Mouse (Mus musculus) heart, adult 2 months (tissue): ENCODE data around the gene Mpst. TPM values are rescaled to one million over a fixed set of nuclear protein-coding genes. Genes with fewer than 3 reads are reported as not detected.

Experiments
- DNase-seq, 2 experiments: peaks; one replicate each; pipeline ENCODE4 v3.0.0; 2021
- H3K27ac ChIP-seq: fragments of 200-600 bp; 2 replicates; pipeline ENCODE4 v1.8.1; 2022
- H3K27me3 ChIP-seq: fragments of 200-500 bp; 2 replicates; pipeline ENCODE4 v1.6.1; 2012; ENCODE audit warnings: mild to moderate bottlenecking, low read length, inconsistent platforms, mixed read lengths; ENCODE audit not compliant: control insufficient read depth, insufficient read depth
- H3K36me3 ChIP-seq: fragments of 200-500 bp; 2 replicates; pipeline ENCODE4 v1.6.1; 2012; ENCODE audit warnings: low read length, inconsistent platforms; ENCODE audit not compliant: control insufficient read depth, insufficient read depth
- H3K4me1 ChIP-seq: fragments of 200-500 bp; 2 replicates; pipeline ENCODE4 v1.6.1; 2011; ENCODE audit warnings: low read length; ENCODE audit not compliant: control insufficient read depth, insufficient read depth
- H3K4me3 ChIP-seq: fragments of 200-600 bp; 2 replicates; pipeline ENCODE4 v1.8.1; 2022
- H3K79me2 ChIP-seq: fragments of 200-500 bp; replicated peaks from 2 replicates; pipeline ENCODE4 v1.6.1; 2012; ENCODE audit warnings: mild to moderate bottlenecking, inconsistent platforms, low read length, moderate library complexity, mixed read lengths; ENCODE audit not compliant: control insufficient read depth, insufficient read depth
- H3K9ac ChIP-seq: fragments of 200-500 bp; 2 replicates; pipeline ENCODE4 v1.6.1; 2012; ENCODE audit warnings: low read depth, mild to moderate bottlenecking, control low read depth, inconsistent platforms, low read length, mixed read lengths
- CTCF ChIP-seq: fragments of 200-600 bp; IDR thresholded peaks from 2 replicates; pipeline ENCODE4 v1.8.1; 2022; ENCODE audit warnings: antibody characterized with exemption, mild to moderate bottlenecking, moderate library complexity
- EP300 ChIP-seq: fragments of 200-500 bp; IDR thresholded peaks from 2 replicates; pipeline ENCODE4 v1.6.1; 2011; ENCODE audit warnings: low read depth, low read length, control low read depth; ENCODE audit not compliant: insufficient read depth
- POLR2A ChIP-seq: fragments of 200-500 bp; IDR thresholded peaks from 2 replicates; pipeline ENCODE4 v1.6.1; 2011; ENCODE audit warnings: mild to moderate bottlenecking, low read depth, low read length, control low read depth; ENCODE audit not compliant: insufficient read depth
- WGBS: fragments of 180-500 bp; shearing (Covaris S2); methylation state at CpG from one replicate; pipeline ENCODE4 v1.1.7; 2018; 5-methylcytosine and 5-hydroxymethylcytosine counted together
- intact Hi-C: fragments of 180-260 bp; cut with DNase I; formaldehyde crosslinking; loops from one replicate; pipeline ENCODE4 v1.15.1; 2025
- polyA plus RNA-seq: library from polyadenylated mRNA; depleted of rRNA; stranded (reverse); fragments of >200 nt; gene quantifications from 2 replicates; pipeline ENCODE4 v1.2.3, GENCODE M21; 2012
- total RNA-seq, 2 experiments: library from RNA; stranded (reverse); gene quantifications; 2 replicates each; pipeline ENCODE4 v1.2.3; 2021

Gene Mpst
- total and polyA plus RNA-seq, 3 experiments: 37.5 to 79.5 (median 45.9) TPM

GRCm38 (mm10) chr15:78405098-78405497 is 1.1 kb upstream of the Mpst start:
- intact Hi-C loops: no loop called here
- TF ChIP-seq CTCF (no peak), EP300 (no peak), POLR2A (no peak)
- H3K27ac ChIP-seq: peak overlapping the region; percentile 98
- peaks cover 28% of the 10 kb centered on the region for H3K4me1 ChIP-seq
- no peaks in the 10 kb centered on the region; the same call in 1 of the 2 replicates for H3K36me3 ChIP-seq
- WGBS: 64% methylated on average over 11 of the region's 11 CpGs
- DNase-seq: no peak
- H3K9ac ChIP-seq: peak overlapping the region; percentile 85
- no peaks in the 10 kb centered on the region for H3K27me3 ChIP-seq
- no peaks in the 10 kb centered on the region for H3K79me2 ChIP-seq
- peak overlapping the region; percentile 67 for H3K4me3 ChIP-seq

DNA sequence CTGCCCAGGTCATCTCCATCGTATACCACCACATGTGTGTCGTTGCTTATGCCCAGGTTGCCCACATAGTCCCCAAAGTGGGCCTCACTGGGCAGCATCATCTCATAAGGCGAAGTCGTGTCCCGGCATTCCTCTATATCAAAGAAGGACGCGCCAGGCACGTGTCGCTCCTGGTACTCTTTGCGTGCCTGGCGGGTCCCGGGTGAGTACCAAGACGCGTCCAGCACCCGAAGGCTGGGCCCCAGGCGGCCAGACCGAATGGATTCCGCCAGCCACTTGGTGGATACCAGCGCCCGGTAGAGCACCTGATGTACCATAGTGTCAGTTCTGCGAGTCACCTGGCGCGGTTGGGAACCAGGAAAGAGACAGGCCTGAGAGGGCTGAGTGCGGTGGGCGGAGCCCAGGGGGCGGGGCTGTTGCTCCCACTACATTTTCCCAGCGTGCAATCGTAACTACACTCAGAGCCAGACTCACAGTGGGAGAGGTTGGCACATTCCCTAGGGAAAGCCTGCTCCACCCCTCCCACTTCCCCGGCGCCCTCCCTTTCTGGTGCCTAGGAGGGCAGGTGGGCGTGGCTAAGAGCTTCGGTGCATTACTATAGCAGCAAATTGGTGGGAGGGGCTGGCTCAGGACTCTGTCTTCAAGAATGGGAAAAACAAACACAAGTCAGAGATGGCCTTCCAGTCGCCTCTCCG is 552 bp upstream of the Mpst start, which contains the start of gene Tst:
Tst (minus strand) TSS at position 391 of the 695 bp plus-strand sequence.
- Histone ChIP-seq H3K79me2 (no peaks in the 10 kb centered on the region), H3K4me1 (peaks cover 28% of the 10 kb centered on the region), H3K27me3 (no peaks in the 10 kb centered on the region), H3K27ac (peak within 1 kb of the TSS; percentile 98), H3K9ac (peak within 1 kb of the TSS; percentile 85), H3K36me3 (no peaks in the 10 kb centered on the region; the same call in 1 of the 2 replicates), H3K4me3 (peak within 1 kb of the TSS; percentile 67)
- intact Hi-C loops: loop anchor here (2.0 kb wide), 1 partner anchor 23 kb away; the partner anchor contains the start of gene Kctd17
- peak; percentile 87 to 91 for DNase-seq
- 5% methylated on average over 34 of the region's 34 CpGs for WGBS
- TF ChIP-seq CTCF (no peak), EP300 (0 out of 2 replicates have a peak, but pooled peaks have one; percentile 11), POLR2A (no peak; the same call in 1 of the 2 replicates)

DNA sequence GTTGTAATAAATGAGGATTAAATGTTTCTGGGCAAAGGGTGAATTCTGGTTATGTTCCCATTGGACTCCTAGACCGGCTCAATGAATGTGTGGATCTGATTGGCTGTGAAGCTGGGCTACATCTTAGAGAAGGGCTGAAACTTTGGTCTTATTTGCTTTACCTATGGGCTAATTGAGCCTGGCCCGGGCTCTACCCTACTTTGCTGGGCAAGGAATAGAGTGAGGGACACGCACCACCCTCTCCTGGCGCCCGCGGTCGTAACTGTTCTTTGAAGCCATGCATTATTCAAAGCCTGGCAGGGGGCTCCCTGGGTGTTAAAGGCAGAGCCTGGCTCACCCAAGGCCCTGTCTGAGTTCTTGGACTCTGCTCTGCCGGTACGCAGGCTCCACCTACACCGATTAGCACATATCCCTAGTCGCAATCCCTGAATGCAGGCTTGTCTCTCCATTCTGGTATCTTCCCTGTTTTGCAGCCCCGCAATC is 3.4 kb downstream of the Mpst start:
- Histone ChIP-seq H3K4me3 (no peak overlapping the region), H3K79me2 (no peaks in the 10 kb centered on the region), H3K27me3 (no peaks in the 10 kb centered on the region), H3K9ac (no peak overlapping the region), H3K4me1 (peaks cover 8% of the 10 kb centered on the region), H3K27ac (no peak overlapping the region), H3K36me3 (no peaks in the 10 kb centered on the region)
- WGBS: 69% methylated on average over 12 of the region's 12 CpGs
- intact Hi-C loops: no loop called here
- no peak for DNase-seq
- TF ChIP-seq POLR2A: no peak
- TF ChIP-seq CTCF: no peak
- no peak for TF ChIP-seq EP300

DNA sequence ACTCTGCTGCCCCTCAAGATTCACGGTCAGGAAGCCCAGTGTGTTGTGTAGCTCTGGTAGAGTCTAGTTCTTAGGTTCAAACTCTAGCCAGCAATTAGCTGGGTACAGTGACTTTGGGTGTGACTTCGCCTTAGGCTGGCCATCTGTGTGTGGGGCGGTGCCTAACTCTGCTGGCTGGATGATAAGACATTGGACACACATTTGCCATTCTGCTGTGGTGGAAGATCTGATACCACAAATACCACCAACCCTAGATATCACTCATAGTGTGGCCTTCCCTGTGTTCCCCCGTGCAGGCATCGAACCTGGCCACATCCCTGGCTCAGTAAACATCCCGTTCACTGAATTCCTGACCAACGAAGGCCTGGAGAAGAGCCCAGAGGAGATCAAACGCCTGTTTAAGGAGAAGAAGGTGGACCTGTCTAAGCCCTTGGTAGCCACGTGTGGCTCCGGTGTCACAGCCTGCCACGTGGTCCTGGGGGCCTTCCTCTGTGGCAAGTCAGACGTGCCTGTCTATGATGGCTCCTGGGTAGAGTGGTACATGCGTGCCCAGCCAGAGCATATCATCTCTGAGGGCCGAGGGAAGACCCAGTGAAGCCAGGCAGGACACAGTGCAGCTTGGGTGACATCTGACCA is 7.0 kb downstream of the Mpst start:
- intact Hi-C loops: no loop called here
- Histone ChIP-seq H3K27ac (peak overlapping the region; percentile 34; the same call in 1 of the 2 replicates), H3K36me3 (no peaks in the 10 kb centered on the region), H3K27me3 (no peaks in the 10 kb centered on the region), H3K4me1 (peaks cover 2% of the 10 kb centered on the region; the same call in 1 of the 2 replicates), H3K4me3 (no peak overlapping the region), H3K9ac (no peak overlapping the region), H3K79me2 (no peaks in the 10 kb centered on the region)
- WGBS: 81% methylated on average over 14 of the region's 14 CpGs
- no peak for DNase-seq
- TF ChIP-seq POLR2A: no peak
- TF ChIP-seq EP300: no peak
- no peak for TF ChIP-seq CTCF

- H3K79me2 ChIP-seq: no peaks in the 10 kb centered on the region
- no peaks in the 10 kb centered on the region for H3K36me3 ChIP-seq
- H3K9ac ChIP-seq: no peak overlapping the region
- intact Hi-C loops: no loop called here
- no peaks in the 10 kb centered on the region for H3K27me3 ChIP-seq
- WGBS: 28% methylated on average over 1 of the region's 1 CpGs
- no peak for DNase-seq
- TF ChIP-seq EP300: no peak
- no peak for TF ChIP-seq POLR2A
- no peak for TF ChIP-seq CTCF
- H3K27ac ChIP-seq: no peak overlapping the region
- peaks cover 2% of the 10 kb centered on the region; the same call in 1 of the 2 replicates for H3K4me1 ChIP-seq
- no peak overlapping the region for H3K4me3 ChIP-seq
These were observed 7.5 kb downstream of the Mpst start for GRCm38 (mm10) chr15:78413719-78414117.
